Mouse (Mus musculus) retina, postnatal 7 days (tissue): ENCODE data around the gene Hoxd3.
A peak's percentile ranks its signal among the peaks of the same experiment; 100 is the strongest.

Source experiments
- DNase-seq: peaks from one replicate; pipeline ENCODE4 v3.0.0-alpha.2; 2012; ENCODE audit warnings: low read depth, low spot score

Gene Hoxd3

DNA sequence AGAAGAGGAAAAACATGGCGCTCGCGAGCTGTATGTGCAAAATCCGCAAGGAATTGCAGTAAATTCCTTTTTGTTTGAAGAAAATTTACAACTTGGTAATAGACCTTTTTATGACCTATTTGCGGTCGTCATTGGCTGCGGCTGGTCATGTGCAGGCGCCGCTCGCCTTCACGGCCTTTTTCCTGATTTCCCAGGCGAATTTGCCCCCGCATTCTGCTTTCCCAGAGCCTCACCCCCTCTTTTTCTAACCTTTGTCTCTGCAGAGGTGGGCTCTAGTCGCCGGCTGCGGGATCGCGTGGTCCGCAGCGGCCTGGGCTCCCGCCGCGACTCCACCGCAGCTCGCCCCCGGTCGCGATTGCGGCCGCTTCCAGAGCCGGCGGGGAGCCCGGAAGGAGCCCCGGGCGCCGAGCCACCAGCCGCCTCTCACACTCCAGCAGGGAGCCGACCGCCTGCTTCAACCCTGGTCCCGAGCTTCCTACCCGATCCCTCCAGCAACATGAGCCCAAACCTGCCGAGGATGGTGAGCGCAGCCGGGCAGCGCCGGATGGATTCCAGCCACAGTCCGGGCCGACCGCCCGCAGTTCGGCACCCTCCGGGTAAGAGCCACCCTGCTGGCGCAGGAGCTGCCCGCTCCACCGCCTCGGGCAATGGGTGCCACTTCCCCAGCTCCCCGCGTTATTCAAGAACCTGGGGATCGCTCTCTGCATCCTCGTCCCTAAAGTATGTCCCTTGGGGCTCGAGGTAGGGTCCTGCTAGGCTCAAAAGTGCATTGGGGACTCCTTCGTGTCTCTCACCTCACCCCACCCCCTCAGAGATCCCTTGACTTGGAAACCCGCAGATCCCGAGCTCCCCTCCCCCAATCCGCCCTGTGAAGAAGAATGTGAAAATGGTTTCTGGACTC, at the start of gene Hoxd3, which contains the start of gene Hoxd4:
Gene Hoxd3, plus strand, starts transcription at position 207 of the 901 bp plus-strand sequence.
Gene Hoxd4, plus strand, starts transcription at position 209 of the 901 bp plus-strand sequence.
- DNase-seq, result no peak

DNA sequence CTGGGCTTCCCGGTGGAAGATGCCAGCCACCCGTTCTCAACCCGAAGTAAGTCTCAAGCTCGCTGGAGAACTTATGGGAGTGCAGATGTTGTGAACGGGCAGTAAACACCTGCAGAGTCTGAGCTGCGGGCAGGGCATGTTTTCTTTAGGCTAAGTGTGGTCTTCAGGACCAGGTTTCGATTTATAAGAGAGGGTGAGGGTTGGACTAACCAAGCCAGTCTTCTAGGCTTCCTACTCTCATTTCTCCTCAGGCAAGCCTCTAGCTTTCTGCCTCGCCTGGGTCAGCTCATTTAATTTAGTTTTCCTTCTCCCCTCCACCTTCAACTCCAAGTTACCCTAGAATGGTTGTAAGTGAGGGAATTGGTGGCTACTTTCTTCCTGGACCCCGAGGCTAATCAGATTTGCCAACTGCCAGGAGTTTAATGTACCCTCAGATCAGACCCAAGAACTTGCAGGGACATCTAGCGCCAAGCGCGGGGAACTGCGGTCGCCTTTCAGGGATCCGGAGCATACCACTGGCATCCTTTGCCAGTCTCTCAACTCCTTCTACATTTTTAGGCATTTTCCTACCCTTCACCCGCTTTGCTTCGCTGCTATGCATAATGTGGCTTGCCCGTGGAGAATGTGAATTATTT, 48.3 kb upstream of the Hoxd3 start:
- DNase-seq, result peak; percentile 53

DNA sequence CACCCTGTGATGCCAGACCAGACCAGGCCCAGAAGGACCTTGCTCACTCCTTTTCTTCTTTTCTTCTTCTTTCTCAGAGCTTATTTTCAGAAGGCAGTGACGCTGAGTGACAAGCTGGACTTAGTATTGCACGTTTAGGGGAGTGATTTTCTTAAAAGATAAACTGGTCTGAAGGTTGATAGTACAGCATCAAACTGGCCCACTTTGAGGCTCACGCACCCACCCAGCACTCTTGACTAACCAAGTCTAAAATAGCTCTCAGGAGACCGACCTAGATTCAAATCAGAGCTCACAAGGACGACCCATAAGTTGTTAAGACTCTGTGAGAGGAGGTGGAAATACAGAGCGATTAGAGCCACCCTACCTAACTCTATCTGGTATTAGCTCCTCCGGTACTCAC, 45.3 kb upstream of the Hoxd3 start:
- DNase-seq, result no peak

DNA sequence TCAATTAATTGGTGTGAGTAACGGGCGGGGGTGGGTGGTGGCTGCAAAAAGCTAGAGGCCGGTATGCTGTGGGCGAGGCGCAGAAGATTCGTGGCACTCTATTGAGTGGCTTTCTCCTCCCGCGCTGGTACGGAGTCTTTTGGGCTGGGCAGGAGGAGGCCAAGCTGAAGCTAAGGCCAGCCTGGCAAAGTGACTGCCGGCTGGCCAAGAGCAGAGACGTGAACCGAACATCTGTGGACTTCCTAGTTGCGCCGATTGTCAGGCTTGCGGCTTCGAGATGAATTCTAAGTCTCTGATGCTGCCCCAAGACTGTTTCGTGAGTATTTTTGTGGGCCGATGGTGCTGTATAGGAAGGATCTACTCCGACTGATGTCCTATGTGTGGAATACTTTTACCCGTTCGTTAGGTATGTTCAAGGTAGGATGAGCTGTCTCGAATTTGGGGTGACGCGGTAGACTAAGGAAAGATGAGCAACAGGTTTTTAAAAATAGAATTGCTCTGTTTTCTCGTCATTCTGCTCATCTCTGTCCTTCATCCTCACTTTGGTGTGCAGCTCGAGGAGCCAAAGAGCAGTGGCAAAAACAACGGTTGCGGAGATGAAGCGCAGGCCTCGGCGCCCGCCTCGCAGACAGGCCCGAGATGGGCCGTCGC, 44.4 kb upstream of the Hoxd3 start:
- DNase-seq, result no peak

DNA sequence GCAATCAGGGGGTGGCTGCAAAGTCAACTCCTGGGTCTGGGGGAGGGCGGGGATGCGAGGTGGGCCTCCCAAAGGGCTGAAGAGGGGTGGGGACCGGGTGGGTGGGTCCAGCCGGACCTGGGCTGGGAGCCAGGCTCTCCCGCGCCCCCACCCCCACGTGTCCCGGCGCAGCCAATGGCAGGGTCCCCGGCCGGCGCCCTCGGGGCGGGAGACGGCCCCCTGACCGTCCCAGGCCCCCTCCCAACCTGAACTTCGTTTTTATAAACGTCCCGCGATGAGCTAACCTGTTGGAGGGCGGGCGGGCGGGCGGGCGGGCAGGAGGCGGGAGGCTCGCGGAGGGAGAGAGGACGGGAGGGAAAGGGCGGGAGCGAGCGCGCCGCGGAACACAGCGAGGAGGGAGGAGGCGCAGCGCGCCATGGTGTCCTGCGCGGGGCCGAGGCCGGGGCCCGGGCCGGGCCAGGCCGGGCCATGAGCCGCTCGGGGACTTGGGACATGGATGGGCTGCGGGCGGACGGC, 43.8 kb upstream of the Hoxd3 start, which contains the start of gene Hoxd13:
Gene Hoxd13, plus strand, starts transcription at position 469 of the 516 bp plus-strand sequence.
- DNase-seq, result no peak

DNA sequence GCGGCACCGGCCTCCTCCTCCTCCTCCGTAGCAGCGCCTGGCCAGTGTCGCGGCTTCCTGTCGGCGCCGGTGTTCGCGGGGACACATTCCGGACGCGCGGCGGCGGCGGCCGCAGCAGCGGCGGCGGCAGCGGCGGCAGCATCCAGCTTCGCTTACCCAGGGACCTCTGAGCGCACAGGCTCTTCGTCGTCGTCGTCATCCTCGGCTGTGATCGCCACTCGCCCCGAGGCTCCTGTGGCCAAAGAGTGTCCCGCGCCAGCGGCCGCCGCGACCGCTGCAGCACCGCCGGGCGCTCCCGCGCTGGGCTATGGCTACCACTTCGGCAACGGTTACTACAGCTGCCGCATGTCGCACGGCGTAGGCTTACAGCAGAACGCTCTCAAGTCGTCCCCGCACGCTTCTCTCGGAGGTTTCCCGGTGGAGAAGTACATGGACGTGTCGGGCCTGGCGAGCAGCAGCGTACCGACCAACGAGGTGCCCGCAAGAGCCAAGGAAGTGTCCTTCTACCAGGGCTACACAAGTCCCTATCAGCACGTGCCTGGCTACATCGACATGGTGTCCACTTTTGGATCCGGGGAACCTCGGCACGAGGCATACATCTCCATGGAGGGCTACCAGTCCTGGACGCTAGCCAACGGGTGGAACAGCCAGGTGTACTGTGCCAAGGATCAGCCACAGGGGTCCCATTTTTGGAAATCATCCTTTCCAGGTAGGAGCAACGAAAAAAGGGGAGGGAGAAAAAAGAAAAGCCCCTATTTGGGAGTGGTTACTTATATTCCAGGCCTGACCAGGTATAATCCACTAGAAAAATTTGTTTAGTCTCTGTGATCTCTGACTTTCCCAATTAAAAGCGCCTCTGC, 43.1 kb upstream of the Hoxd3 start:
- DNase-seq, result no peak

DNA sequence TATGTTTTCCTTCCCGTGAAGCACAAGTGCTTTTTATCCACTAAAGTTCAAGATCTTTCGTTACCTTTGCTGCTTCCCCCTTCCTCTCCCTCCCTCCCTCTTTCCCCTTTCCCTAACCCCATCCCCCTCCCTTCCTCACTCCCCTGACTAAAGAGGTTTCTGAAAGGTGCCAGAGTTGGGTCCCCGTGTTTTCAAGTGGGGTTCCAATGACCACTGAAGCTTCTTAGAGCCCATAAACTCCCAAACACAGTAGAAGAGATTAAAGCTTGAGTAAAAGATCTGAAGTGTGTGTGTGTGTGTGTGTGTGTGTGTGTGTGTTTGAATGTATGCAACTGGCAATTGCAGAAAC, 42.5 kb upstream of the Hoxd3 start:
- no peak for DNase-seq

DNA sequence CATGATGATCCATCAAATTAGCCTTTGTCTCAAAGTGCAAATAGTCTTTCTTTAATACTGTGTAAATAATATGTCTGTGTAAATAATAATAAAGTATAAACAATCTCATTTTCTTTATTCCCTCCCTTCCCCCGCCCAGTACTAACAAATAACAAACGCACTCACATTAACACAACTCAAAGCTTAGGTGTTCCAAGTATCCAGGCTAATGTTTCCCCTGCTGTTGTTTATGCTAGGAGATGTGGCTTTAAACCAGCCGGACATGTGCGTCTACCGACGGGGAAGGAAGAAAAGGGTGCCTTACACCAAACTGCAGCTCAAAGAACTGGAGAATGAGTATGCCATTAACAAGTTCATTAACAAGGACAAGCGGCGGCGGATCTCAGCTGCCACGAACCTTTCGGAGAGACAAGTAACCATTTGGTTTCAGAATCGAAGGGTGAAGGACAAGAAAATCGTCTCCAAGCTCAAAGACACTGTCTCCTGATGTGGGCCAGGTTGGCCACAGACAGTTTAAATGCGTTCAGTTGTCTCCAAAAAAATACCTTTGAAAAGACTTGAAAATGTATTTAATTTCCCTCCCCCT, 42.0 kb upstream of the Hoxd3 start:
- no peak for DNase-seq

DNA sequence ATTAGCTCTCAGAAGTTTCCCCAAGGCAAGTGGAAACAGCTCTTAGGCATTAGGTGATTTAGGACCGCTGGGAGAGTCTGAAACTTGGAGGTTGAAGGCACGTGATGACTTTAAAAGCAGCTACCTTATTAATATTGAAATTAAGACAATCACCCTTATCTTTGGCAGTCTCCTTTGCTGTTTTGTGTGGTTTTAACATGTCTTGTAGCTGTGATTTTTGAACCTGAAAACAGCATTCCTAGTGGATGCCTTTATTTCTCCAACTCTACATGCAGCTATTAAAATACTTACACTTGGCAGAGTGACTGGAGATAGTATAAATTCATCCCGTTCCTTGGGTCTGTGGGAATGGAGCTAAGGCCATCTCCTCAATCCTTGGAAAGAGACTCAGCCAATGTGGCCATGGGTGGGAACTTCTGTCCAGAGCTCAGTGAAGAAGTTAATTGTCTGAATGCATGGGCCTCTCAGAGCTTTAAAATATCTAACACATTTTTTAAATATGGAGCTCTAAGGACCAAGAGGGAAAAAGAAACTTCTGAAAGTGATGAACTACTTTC, 41.0 kb upstream of the Hoxd3 start:
- DNase-seq, result no peak

DNA sequence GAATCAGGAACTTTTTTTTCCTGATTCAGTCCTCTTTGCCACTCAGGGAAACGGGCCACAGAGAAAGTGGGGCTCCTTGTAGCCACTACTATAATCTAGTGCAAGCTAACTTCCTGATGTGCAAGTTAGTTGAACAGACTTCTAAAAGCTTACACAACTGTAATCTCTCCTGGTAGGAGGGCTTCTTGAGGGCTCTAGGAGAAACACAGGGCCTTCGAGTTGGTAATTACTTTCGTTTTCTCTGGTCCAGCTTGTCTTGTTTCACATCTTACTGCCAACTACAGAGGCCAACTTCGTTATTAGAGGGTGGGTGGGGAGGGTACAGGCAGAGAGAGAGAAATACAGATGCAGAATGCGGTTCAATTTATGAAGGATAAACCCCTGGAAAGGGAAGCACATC, 39.9 kb upstream of the Hoxd3 start:
- no peak for DNase-seq

DNA sequence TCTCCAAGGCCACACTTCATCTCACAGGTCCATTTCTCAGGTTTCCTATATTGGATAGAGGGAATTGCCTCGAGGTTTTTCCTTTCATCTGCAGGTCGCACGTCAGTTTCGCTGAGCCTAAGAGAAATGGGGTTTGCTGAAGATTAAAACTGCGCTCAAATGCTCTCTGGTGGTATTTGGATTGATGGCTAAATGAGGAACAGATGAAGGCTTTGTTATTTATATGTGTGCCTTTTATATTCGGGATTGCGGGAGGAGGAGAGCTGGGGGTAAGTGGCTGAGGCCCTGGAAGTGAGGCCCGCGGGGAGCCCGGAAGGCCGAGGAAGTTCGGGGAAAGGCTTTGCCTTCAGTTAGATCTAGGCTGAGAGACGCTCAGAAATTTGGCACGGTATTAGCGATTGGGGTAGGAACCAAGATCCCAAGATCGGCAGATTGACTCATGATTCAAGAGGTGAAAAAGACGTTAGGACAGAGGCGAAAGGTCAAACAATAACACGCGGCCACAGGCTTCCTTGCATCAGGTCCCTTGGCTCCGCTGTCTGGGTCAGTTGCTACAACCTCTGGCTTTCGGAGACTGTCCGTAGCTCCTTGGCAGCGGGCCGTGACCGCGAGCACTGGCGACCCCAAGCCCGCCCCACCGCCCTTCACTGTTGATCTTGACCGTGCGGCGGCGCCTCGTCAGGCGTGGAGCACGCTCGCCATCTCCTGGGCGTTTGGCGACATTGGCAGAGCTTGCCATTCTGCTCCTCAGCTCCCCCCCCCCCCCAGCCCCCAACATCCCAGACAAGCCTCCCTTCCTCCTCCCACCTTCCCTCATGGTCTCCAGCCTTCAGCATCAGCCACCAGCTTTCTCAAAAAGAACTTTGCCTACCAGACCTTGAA, 39.0 kb upstream of the Hoxd3 start:
- peak; percentile 59 for DNase-seq

DNA sequence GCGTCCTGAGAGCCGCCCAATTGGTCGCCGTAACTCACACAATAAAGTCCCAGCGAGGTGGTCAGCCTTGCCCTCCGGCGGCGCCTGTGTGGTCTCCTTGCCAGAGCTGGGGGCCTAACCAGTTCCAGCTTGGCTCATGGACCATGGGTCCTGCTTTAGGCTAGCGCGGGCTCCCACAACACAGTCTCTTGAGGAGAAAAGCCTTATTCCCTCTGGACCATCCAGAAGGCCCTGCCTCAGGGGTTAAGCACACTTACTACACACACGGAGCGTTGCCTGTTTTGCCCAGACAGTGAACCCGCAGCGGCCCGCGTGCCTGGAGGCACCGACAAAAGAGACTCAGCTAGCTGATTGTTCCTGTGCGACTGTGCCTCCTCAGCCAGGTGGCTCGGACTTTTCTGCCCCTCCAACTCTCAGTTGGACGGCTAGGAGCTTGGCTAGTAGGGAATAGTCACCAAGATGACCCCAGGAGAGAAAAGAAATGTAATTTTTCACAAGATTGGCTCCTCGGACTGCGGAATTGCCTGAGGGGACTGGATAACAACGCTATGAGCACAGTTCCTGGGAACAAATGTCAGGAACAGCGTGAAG, 37.8 kb upstream of the Hoxd3 start:
- no peak for DNase-seq

DNA sequence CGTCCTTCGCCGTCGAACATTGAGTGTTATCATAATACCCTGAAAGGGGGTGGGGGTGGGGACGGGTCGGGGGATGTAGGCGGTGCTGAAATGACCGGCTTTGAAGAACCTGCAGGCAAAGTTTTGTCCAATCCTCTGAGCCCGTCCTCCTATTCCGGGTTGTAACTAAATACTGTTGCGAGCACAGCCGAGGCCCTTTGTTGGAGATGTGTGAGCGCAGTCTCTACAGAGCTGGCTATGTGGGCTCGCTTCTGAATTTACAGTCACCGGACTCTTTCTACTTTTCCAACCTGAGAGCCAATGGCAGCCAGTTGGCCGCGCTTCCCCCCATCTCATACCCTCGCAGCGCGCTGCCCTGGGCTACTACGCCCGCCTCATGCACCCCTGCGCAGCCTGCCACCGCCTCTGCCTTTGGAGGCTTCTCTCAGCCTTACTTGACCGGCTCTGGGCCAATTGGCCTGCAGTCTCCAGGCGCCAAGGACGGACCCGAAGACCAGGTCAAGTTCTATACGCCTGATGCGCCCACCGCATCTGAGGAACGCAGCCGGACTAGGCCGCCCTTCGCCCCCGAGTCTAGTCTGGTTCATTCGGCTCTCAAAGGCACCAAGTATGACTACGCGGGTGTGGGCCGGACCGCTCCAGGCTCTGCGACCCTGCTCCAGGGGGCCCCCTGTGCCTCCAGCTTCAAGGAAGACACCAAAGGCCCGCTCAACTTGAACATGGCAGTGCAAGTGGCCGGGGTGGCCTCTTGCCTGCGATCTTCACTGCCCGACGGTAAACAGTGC, 36.7 kb upstream of the Hoxd3 start, which contains the start of gene Hoxd12:
Gene Hoxd12, plus strand, starts transcription at position 133 of the 785 bp plus-strand sequence.
- DNase-seq, result no peak

DNA sequence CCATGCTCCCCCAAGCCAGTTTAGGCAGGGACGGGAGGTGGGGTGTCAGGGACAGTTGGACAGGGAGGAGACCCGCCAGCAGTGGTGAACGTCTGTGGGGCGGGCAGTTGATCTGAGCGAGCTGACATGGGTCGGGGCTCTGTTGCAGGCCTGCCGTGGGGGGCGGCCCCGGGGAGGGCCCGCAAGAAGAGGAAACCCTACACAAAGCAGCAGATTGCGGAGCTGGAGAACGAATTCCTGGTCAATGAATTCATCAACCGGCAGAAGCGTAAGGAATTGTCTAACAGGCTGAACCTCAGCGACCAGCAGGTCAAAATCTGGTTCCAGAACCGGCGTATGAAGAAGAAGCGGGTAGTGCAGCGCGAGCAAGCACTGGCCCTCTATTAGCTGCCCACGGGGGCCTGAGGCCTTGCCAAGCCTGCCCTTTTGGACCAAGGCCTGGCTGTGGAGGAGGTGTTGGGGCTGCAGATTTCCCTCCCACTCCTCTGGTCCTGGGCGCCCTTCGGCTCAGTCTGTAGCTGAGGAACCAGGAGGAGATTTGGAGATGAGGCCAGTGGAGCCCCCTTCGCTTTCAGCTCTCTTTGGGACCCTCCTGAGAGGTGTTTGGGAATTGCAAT, 36.0 kb upstream of the Hoxd3 start:
- no peak for DNase-seq

DNA sequence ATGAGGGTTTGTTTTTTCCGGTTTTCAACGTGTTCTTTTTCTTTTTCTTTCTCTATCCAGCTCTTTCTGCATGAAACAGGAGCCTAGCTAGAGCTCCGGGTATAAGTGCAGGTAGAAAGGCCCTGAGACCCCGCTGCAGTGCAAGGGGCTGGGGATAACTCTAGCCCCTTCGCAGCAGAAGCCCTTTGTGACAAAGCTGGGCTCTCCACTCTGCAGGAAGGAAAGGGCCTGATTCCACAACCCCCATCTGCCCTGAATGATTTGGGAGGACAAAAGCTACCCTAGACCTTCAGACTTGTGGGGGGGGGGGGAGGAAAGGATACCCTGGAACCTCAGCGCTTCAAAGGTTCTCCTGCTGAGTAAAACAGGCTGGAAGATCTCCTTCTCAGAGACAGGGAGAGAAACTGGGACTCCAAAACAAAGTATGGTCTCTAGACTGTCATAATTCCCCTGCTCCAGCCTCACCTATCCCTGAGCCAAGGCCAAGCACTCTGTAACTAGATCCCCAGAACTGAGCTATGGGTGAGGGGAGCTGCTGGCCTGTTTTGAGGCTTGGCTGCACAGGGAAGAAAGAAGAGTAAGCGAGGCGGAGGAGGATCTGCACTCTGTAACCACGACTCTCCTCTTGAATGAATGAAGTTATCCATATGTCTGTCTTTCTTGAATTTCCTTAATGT, 35.2 kb upstream of the Hoxd3 start:
- DNase-seq, result no peak

DNA sequence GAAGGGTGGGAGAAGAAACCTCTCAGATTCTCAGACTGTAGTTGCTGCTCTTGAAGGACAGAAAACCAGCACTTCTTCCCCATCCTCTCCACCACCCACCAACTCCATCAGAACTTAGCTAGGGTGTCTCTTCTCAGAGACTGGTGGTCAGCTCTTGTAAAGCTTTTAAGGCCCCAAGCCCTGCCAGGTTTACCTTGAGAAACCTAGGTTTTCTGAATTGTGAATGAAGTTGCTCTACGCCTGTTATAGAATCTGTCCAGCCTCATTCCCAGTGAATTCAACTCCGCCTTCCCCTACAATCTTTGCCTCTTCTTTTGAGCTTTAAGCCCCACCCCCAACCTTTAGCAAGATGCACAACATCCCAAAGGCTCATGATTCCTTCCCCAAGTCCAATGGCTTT, 34.6 kb upstream of the Hoxd3 start:
- DNase-seq, result no peak

DNA sequence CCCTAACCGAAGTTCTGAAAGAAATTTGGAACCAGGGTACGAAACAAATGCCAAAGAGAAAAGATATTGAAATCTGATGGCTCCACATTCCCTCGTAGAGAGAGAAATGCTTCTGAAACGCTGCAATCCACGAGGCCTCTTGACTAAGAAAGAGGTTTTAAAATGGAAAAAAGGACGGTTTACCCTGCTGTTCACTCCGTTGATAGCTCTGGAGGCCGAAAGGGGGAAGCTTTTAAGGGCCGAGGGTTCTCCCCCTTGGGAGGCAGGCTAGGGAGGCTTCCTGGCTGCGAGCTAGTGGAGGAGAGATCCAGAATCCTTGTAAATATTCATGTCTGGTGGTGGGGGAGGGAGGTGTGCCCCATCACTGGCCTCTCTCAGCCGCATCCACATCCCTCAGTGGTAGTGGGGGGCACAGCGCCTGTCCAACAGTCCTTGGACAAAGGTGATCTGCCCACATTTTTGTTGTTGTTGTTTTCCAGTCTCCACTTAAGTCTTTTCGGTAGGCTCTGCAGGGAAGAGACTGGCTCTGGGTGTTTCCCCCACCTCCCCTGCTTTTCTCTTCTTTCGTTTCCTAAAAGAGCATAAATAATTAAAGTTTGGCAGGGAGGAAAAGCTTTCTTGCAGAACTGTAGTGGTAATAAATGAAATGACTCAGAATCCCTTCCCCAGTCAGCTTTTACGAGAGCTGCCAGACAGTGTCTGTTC, 32.7 kb upstream of the Hoxd3 start, which contains the start of gene Hoxd11:
Gene Hoxd11, plus strand, starts transcription at position 667 of the 705 bp plus-strand sequence.
- DNase-seq, result no peak
